Mouse (Mus musculus) lung, postnatal 0 days (tissue): ENCODE data around the gene Fbxo5. TPM values are rescaled to one million over a fixed set of nuclear protein-coding genes. Genes with fewer than 3 reads are reported as not detected.

Source experiments
- ATAC-seq: fragments of 200-750 bp; cut with Nextera tagmentation; 2 replicates; pipeline ENCODE4 v1.8.0; 2017; ENCODE audit warnings: moderate library complexity
- DNase-seq: peaks from one replicate; pipeline ENCODE4 v3.0.0-alpha.2; 2016; ENCODE audit warnings: low spot score
- H3K27ac ChIP-seq: fragments of 300-500 bp; sonication (generic); 2 replicates; pipeline ENCODE4 v1.5.1; 2014; ENCODE audit warnings: antibody characterized with exemption, mild to moderate bottlenecking, low read length, mixed read lengths
- H3K27me3 ChIP-seq: fragments of 300-500 bp; sonication (generic); replicated peaks from 2 replicates; pipeline ENCODE4 v1.6.1; 2014; ENCODE audit warnings: low read length, mixed read lengths; ENCODE audit not compliant: insufficient read depth
- H3K36me3 ChIP-seq: fragments of 300-500 bp; sonication (generic); 2 replicates; pipeline ENCODE4 v1.6.1; 2014; ENCODE audit warnings: low read length, mixed read lengths; ENCODE audit not compliant: insufficient read depth
- H3K4me1 ChIP-seq: fragments of 300-500 bp; sonication (generic); 2 replicates; pipeline ENCODE4 v1.6.1; 2014; ENCODE audit warnings: antibody characterized with exemption, low read depth, low read length, mixed read lengths; ENCODE audit not compliant: insufficient read depth
- H3K4me2 ChIP-seq: fragments of 300-500 bp; sonication (generic); replicated peaks from 2 replicates; pipeline ENCODE4 v1.6.1; 2014; ENCODE audit warnings: low read depth, mild to moderate bottlenecking, low read length, moderate library complexity, mixed read lengths
- H3K4me3 ChIP-seq: fragments of 300-500 bp; sonication (generic); 2 replicates; pipeline ENCODE4 v1.5.1; 2014; ENCODE audit warnings: low read depth, low read length
- H3K9ac ChIP-seq: fragments of 300-500 bp; sonication (generic); replicated peaks from 2 replicates; pipeline ENCODE4 v1.6.1; 2014; ENCODE audit warnings: low read depth, mild to moderate bottlenecking
- H3K9me3 ChIP-seq: fragments of 300-500 bp; sonication (generic); 2 replicates; pipeline ENCODE4 v1.6.1; 2016; ENCODE audit warnings: low read length, mixed read lengths
- CTCF ChIP-seq: IDR thresholded peaks from 2 replicates; pipeline ENCODE4 v1.5.1; 2016; ENCODE audit warnings: antibody characterized with exemption, mild to moderate bottlenecking
- EP300 ChIP-seq: IDR thresholded peaks from 2 replicates; pipeline ENCODE4 v1.6.1; 2016; ENCODE audit warnings: antibody characterized with exemption, mild to moderate bottlenecking, control low read depth
- WGBS: fragments of 180-500 bp; shearing (Covaris S2); extraction: QIAGEN DNeasy Blood & Tissue Kit; methylation state at CpG from one replicate; pipeline ENCODE4 v1.1.7; 2014; 5-methylcytosine and 5-hydroxymethylcytosine counted together
- polyA plus RNA-seq: library from polyadenylated mRNA; unstranded; fragments of >200 nt; fragmentation: Nextera tagmentation; extraction: Ambion mirVana; gene quantifications from 2 replicates; pipeline ENCODE4 v1.2.1, GENCODE M21; 2015

Gene Fbxo5
- polyA plus RNA-seq, 1 experiment from 2014 or later, result 8.4 TPM

DNA sequence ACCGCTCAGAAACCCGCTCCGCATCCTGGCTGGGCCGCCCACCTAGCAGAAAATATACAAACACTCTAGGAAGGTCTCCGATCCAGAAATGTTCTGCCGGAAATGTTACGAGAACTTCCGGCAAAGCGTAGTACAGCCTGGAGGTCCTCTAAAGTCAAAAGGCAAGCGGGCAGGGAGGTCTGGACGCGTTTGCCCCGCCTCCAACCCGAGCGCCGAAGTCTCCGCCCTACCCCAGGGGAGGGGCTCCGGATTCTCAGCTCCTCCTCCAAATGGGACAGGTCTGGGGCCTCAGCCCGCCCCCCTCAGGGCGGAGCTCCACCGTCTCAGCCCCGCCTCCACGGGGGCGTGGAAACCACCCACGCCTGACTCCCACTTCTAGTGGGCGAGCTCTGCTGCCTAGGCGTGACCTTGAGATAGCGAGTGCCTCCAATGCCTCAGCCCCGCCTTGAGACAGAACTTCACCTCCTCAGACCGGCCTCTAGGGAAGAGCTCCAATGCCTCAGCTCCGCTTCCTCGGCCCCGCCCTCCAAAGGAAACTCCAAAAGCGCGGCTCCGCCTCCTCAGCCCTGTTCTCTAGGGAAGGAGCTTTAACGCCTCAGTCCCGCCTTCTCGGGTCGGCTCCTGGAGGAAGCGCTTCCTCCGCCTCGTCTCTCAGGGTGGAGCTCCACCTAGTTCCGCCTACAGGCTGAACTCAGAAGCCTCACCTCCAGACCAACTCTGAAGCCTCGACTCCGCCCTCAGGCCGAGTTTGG is 18.5 kb upstream of the Fbxo5 start, which contains the start of gene Mtrf1l:
Gene Mtrf1l (minus strand): TSS at position 171 of the 752 bp plus-strand sequence.
- TF ChIP-seq CTCF (peak; percentile 34), EP300 (peak; percentile 12; the same call in 1 of the 2 replicates)
- Histone ChIP-seq H3K27me3 (no peaks in the 10 kb centered on the region), H3K4me1 (peaks cover 8% of the 10 kb centered on the region; the same call in 1 of the 2 replicates), H3K4me2 (peak within 1 kb of the TSS; percentile 86), H3K9me3 (no peaks in the 10 kb centered on the region), H3K4me3 (peak within 1 kb of the TSS; percentile 90), H3K9ac (peak within 1 kb of the TSS; percentile 88), H3K27ac (peak within 1 kb of the TSS; percentile 97), H3K36me3 (peaks cover 2% of the 10 kb centered on the region; the same call in 1 of the 2 replicates)
- WGBS, result under 1% methylated on average over 46 of the region's 47 CpGs
- peak; percentile 94 for ATAC-seq
- peak; percentile 99 for DNase-seq

DNA sequence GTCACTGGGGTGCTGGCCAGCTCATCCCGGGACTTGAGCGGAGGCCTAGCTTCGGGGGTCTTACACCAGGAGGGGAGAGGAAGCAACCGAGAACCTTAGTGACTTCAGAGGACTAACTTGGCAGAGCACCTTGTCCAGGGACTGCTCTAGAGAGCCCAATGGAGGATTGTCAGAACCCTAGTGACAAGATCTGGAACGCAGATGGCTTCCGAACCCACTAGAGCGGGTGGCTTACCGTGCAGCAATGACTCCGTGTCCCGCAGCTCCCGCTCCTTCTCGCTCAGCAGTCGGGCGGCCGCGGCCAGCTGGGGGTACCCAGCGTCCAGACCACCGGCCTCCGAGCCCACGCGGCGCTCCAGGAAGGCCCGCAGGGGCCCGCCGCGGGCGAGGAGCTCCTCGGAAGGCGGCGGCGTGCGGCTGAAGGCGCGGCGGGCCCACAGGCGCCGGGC is 17.9 kb upstream of the Fbxo5 start:
- H3K4me2 ChIP-seq, result peak overlapping the region; percentile 86
- no peak for TF ChIP-seq CTCF
- TF ChIP-seq EP300, result no peak
- peaks cover 8% of the 10 kb centered on the region; the same call in 1 of the 2 replicates for H3K4me1 ChIP-seq
- ATAC-seq, result no peak
- peaks cover 2% of the 10 kb centered on the region; the same call in 1 of the 2 replicates for H3K36me3 ChIP-seq
- H3K27ac ChIP-seq, result peak overlapping the region; percentile 97
- H3K9me3 ChIP-seq, result no peaks in the 10 kb centered on the region
- DNase-seq, result no peak
- peak overlapping the region; percentile 88 for H3K9ac ChIP-seq
- H3K27me3 ChIP-seq, result no peaks in the 10 kb centered on the region
- WGBS, result 0% methylated on average over 32 of the region's 37 CpGs
- peak overlapping the region; percentile 90 for H3K4me3 ChIP-seq

GRCm38 (mm10) chr10:5818772-5819171 is 13.4 kb upstream of the Fbxo5 start:
- Histone ChIP-seq H3K27me3 (no peaks in the 10 kb centered on the region), H3K4me2 (no peak overlapping the region), H3K36me3 (peaks cover 24% of the 10 kb centered on the region; the same call in 1 of the 2 replicates), H3K4me3 (no peak overlapping the region), H3K27ac (no peak overlapping the region), H3K4me1 (peaks cover 8% of the 10 kb centered on the region; the same call in 1 of the 2 replicates), H3K9ac (no peak overlapping the region), H3K9me3 (no peaks in the 10 kb centered on the region)
- no peak for DNase-seq
- WGBS, result 88% methylated on average over 3 of the region's 3 CpGs
- TF ChIP-seq EP300 (no peak), CTCF (no peak)
- ATAC-seq, result no peak

DNA sequence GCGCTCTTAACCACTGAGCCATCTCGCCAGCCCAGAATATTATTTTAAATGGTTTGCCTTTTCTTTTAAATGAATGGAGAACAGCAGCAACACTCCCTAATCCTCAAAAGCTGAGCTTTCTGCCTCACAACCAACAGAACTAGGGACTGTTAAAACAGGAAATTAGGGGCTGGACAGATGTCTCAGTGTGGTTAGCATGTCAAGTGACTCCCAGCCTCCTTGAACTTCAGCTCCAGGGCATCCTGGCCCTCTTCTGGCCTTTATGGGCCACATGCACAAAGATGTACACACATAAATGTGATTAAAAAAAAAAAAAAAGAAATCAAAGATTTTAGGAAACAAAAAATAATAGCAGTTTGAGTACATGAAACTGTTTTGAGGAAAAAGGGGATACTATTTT is 10.6 kb upstream of the Fbxo5 start:
- H3K9ac ChIP-seq, result no peak overlapping the region
- DNase-seq, result no peak
- WGBS, result 97% methylated on average over 2 of the region's 2 CpGs
- H3K27ac ChIP-seq, result no peak overlapping the region
- TF ChIP-seq EP300, result no peak
- no peak for TF ChIP-seq CTCF
- peaks cover 37% of the 10 kb centered on the region; the same call in 1 of the 2 replicates for H3K36me3 ChIP-seq
- H3K4me2 ChIP-seq, result no peak overlapping the region
- ATAC-seq, result no peak
- H3K27me3 ChIP-seq, result no peaks in the 10 kb centered on the region
- no peaks in the 10 kb centered on the region for H3K9me3 ChIP-seq
- H3K4me1 ChIP-seq, result no peaks in the 10 kb centered on the region
- no peak overlapping the region for H3K4me3 ChIP-seq

DNA sequence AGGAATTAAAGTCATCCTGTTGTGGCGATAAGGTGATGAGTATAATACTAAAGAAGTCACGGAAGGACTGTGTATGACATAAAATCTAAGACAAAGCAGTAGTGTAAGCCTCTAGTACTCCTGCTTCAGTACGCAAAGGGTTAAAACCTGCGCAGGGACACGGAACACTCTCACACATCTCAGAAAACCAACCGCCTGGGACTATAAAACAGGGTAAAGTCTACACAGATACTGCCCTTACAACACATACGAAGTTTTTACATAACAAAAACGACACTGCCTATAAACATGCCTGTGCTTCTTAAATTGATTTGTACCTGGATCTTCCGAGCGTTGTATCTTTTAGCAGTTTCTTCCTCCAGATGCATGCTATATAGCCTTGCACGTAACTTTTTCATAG is 8.3 kb upstream of the Fbxo5 start:
- Histone ChIP-seq H3K9me3 (no peaks in the 10 kb centered on the region), H3K27ac (no peak overlapping the region), H3K9ac (no peak overlapping the region), H3K36me3 (peaks cover 35% of the 10 kb centered on the region; the same call in 1 of the 2 replicates), H3K4me3 (no peak overlapping the region), H3K27me3 (no peaks in the 10 kb centered on the region), H3K4me2 (no peak overlapping the region), H3K4me1 (no peaks in the 10 kb centered on the region)
- ATAC-seq (no peak), DNase-seq (no peak)
- WGBS, result 90% methylated on average over 11 of the region's 11 CpGs
- TF ChIP-seq EP300 (no peak), CTCF (no peak)

- Histone ChIP-seq H3K27me3 (no peaks in the 10 kb centered on the region), H3K9ac (no peak overlapping the region), H3K4me2 (no peak overlapping the region), H3K9me3 (no peaks in the 10 kb centered on the region), H3K4me3 (no peak overlapping the region), H3K36me3 (peaks cover 4% of the 10 kb centered on the region; the same call in 1 of the 2 replicates), H3K4me1 (peaks cover 12% of the 10 kb centered on the region; the same call in 1 of the 2 replicates), H3K27ac (peak overlapping the region; percentile 39; the same call in 1 of the 2 replicates)
- DNase-seq, result peak; percentile 78
- WGBS, result 48% methylated on average over 2 of the region's 2 CpGs
- no peak for ATAC-seq
- TF ChIP-seq EP300, result peak; percentile 51
- no peak for TF ChIP-seq CTCF
Measured at GRCm38 (mm10) chr10:5807683-5808082, 2.3 kb upstream of the Fbxo5 start.
